Mouse (Mus musculus) hindbrain, embryonic 13.5 days (tissue): ENCODE data around the gene Olfr655. TPM values are rescaled to one million over a fixed set of nuclear protein-coding genes. Genes with fewer than 3 reads are reported as not detected.

ENCODE experiments used
- ATAC-seq: fragments of 200-750 bp; cut with Nextera tagmentation; 2 replicates; pipeline ENCODE4 v1.8.0; 2017; ENCODE audit warnings: moderate TSS enrichment; ENCODE audit not compliant: low FRiP score
- H3K27ac ChIP-seq: fragments of 300-500 bp; sonication (generic); 2 replicates; pipeline ENCODE4 v1.5.1; 2015; ENCODE audit warnings: inconsistent platforms, mild to moderate bottlenecking, moderate library complexity
- H3K27me3 ChIP-seq: fragments of 300-500 bp; sonication (generic); 2 replicates; pipeline ENCODE4 v1.6.1; 2015; ENCODE audit warnings: mild to moderate bottlenecking, inconsistent platforms
- H3K36me3 ChIP-seq: fragments of 300-500 bp; sonication (generic); 2 replicates; pipeline ENCODE4 v1.6.1; 2015; ENCODE audit warnings: mild to moderate bottlenecking, inconsistent platforms
- H3K4me1 ChIP-seq: fragments of 300-500 bp; sonication (generic); replicated peaks from 2 replicates; pipeline ENCODE4 v1.6.1; 2015; ENCODE audit warnings: inconsistent platforms
- H3K4me2 ChIP-seq: fragments of 300-500 bp; sonication (generic); 2 replicates; pipeline ENCODE4 v1.6.1; 2015; ENCODE audit warnings: inconsistent platforms, mild to moderate bottlenecking, moderate library complexity
- H3K4me3 ChIP-seq: fragments of 300-500 bp; sonication (generic); 2 replicates; pipeline ENCODE4 v1.5.1; 2015; ENCODE audit warnings: mild to moderate bottlenecking, inconsistent platforms
- H3K9ac ChIP-seq: fragments of 300-500 bp; sonication (generic); 2 replicates; pipeline ENCODE4 v1.6.1; 2015; ENCODE audit warnings: mild to moderate bottlenecking, inconsistent platforms
- H3K9me3 ChIP-seq: fragments of 300-500 bp; sonication (generic); 2 replicates; pipeline ENCODE4 v1.6.1; 2016; ENCODE audit warnings: inconsistent platforms
- WGBS: fragments of 180-500 bp; shearing (Covaris S2); methylation state at CpG from one replicate; pipeline ENCODE4 v1.1.7; 2015; 5-methylcytosine and 5-hydroxymethylcytosine counted together
- polyA plus RNA-seq: library from polyadenylated mRNA; unstranded; fragments of >200 nt; fragmentation: Nextera tagmentation; extraction: Ambion mirVana; gene quantifications from 2 replicates; pipeline ENCODE4 v1.2.1, GENCODE M21; 2015

Olfr655 gene
- not detected in 2 replicates for polyA plus RNA-seq

DNA sequence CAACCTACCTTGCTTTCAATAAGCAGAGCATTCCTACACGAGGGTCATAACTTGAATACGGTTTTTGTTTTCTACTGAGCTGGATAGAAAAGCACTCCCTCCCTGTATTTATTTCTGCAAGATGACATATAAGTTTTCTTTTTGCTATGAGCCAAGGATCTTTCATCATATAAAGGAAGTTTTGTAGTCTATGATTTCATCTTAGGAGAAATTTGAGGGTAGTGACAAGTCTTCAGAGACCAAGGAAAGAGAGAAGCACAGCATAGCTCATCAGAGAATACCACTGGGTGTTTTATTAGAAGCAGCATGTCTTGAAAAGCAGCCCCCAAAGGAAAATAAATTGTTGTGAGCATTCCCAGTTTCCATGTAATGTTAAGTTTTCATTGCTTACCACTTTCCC lies at the start of gene Olfr655:
Olfr655 (minus strand) TSS at position 101 of the 400 bp plus-strand sequence.
- H3K27ac ChIP-seq: no peak within 1 kb of the TSS
- no peaks in the 10 kb centered on the region for H3K27me3 ChIP-seq
- H3K4me1 ChIP-seq: no peaks in the 10 kb centered on the region
- no peak for ATAC-seq
- no peak within 1 kb of the TSS for H3K4me2 ChIP-seq
- no peak within 1 kb of the TSS for H3K4me3 ChIP-seq
- no peak within 1 kb of the TSS for H3K9ac ChIP-seq
- WGBS: 95% methylated on average over 2 of the region's 2 CpGs
- no peaks in the 10 kb centered on the region for H3K9me3 ChIP-seq
- H3K36me3 ChIP-seq: no peaks in the 10 kb centered on the region

DNA sequence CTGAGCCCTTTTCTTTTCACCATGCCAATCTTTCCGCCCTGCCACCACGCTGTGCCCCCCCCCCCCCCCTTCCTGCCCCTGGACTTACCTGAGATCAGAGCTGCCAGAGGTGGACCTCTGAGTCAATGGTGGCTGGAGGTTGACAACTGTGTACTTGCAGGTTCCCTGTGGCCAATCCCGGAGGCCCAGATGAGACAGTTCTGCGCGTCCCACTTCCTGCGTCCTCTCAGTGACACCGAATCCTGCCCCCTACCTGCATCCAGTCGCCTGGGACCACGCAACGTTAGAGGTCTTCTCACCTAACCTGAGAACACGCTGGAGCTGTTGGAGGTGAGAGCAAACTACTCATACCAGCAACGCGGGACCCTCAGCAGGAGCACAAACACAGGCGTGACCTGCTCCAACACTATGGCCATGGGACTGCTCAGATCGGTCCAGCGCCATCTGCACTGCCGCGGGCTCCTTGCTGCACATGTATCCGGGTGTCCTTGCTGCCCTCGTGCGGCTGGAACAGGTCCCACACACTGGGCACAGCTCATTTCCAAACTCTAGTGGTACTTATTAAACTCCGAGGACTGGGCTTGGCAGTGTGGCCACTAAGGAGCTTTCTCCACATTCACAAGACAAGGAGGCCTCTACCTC lies 45.4 kb upstream of the Olfr655 start, which contains the start of gene Olfr658:
Olfr658 (minus strand) TSS at position 465 of the 642 bp plus-strand sequence.
- no peaks in the 10 kb centered on the region; the same call in 1 of the 2 replicates for H3K4me1 ChIP-seq
- peak within 1 kb of the TSS; percentile 53 for H3K4me2 ChIP-seq
- no peak within 1 kb of the TSS for H3K9ac ChIP-seq
- H3K4me3 ChIP-seq: peak within 1 kb of the TSS; percentile 31
- peak; percentile 95 for ATAC-seq
- H3K9me3 ChIP-seq: no peaks in the 10 kb centered on the region
- H3K36me3 ChIP-seq: no peaks in the 10 kb centered on the region
- 23% methylated on average over 21 of the region's 22 CpGs for WGBS
- H3K27ac ChIP-seq: no peak within 1 kb of the TSS
- H3K27me3 ChIP-seq: no peaks in the 10 kb centered on the region

DNA sequence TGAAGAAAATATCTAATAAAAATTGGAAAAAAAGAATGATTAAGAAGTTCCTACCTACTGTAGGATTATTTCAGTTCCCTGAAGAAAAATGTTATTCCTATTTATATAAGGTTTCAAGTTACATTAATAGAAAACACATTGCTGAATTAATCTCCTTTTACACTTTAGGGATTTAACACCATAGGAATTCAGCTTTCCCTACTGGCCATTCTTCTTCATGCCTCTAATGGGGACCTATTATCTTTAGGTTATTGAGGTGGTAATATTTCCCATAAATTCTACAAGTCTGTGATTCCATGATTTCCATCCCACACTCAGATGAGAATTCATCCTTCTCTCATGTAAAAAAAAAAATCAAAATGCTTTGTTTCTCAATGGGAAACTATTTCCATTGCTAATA lies 22.9 kb upstream of the Olfr655 start, which contains the start of gene Olfr657:
Olfr657 (plus strand) TSS at position 301 of the 400 bp plus-strand sequence.
- H3K27ac ChIP-seq: no peak within 1 kb of the TSS
- no peak within 1 kb of the TSS for H3K9ac ChIP-seq
- H3K27me3 ChIP-seq: no peaks in the 10 kb centered on the region
- H3K36me3 ChIP-seq: no peaks in the 10 kb centered on the region
- H3K4me2 ChIP-seq: no peak within 1 kb of the TSS
- ATAC-seq: no peak
- no peaks in the 10 kb centered on the region for H3K9me3 ChIP-seq
- no peak within 1 kb of the TSS for H3K4me3 ChIP-seq
- no peaks in the 10 kb centered on the region for H3K4me1 ChIP-seq

- H3K27ac ChIP-seq: no peak within 1 kb of the TSS
- H3K4me3 ChIP-seq: no peak within 1 kb of the TSS
- no peaks in the 10 kb centered on the region for H3K4me1 ChIP-seq
- WGBS: 79% methylated on average over 4 of the region's 4 CpGs
- H3K4me2 ChIP-seq: no peak within 1 kb of the TSS
- ATAC-seq: no peak
- H3K36me3 ChIP-seq: no peaks in the 10 kb centered on the region
- H3K9ac ChIP-seq: no peak within 1 kb of the TSS
- H3K27me3 ChIP-seq: no peaks in the 10 kb centered on the region
- H3K9me3 ChIP-seq: no peaks in the 10 kb centered on the region
Measured at GRCm38 (mm10) chr7:104613655-104614054, 12.1 kb upstream of the Olfr655 start, which contains the start of gene Olfr656. TSS of gene Olfr656 (plus strand) at chr7:104613955.

- H3K4me2 ChIP-seq: no peak overlapping the region
- no peak overlapping the region for H3K9ac ChIP-seq
- no peak overlapping the region for H3K4me3 ChIP-seq
- no peak for ATAC-seq
- H3K36me3 ChIP-seq: no peaks in the 10 kb centered on the region
- no peaks in the 10 kb centered on the region for H3K27me3 ChIP-seq
- H3K27ac ChIP-seq: no peak overlapping the region
- H3K4me1 ChIP-seq: no peaks in the 10 kb centered on the region
- no peaks in the 10 kb centered on the region for H3K9me3 ChIP-seq
Measured at GRCm38 (mm10) chr7:104604727-104605126, 3.1 kb upstream of the Olfr655 start.

DNA sequence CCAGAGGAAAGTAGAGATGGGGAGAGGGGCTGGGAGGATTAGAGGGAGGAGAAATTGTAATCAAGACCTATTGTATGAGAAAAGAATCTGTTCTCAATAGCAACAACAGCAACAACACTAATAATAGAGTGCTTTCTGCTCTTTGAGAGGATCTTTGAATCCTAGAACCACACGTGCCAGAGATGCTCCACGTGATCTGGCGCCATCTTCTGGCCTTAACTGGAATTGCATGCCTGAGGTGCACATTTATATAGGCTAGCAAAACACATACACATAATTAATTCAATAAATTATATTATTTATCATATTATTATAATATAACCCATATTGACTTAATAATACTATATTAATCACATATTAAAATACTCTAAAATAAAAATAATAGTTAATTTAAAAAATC lies 1.6 kb upstream of the Olfr655 start:
- Histone ChIP-seq H3K27me3 (no peaks in the 10 kb centered on the region), H3K27ac (no peak overlapping the region), H3K9ac (no peak overlapping the region), H3K4me1 (no peaks in the 10 kb centered on the region), H3K36me3 (no peaks in the 10 kb centered on the region), H3K4me3 (no peak overlapping the region), H3K9me3 (no peaks in the 10 kb centered on the region), H3K4me2 (no peak overlapping the region)
- no peak for ATAC-seq
- 1% methylated on average over 3 of the region's 3 CpGs for WGBS

GRCm38 (mm10) chr7:104588274-104588673 lies 13.3 kb downstream of the Olfr655 start:
- H3K27ac ChIP-seq: no peak overlapping the region
- ATAC-seq: no peak
- no peaks in the 10 kb centered on the region for H3K4me1 ChIP-seq
- no peak overlapping the region for H3K4me3 ChIP-seq
- H3K27me3 ChIP-seq: no peaks in the 10 kb centered on the region
- WGBS: 90% methylated on average over 5 of the region's 5 CpGs
- no peaks in the 10 kb centered on the region for H3K9me3 ChIP-seq
- no peak overlapping the region for H3K9ac ChIP-seq
- H3K36me3 ChIP-seq: no peaks in the 10 kb centered on the region
- H3K4me2 ChIP-seq: no peak overlapping the region

DNA sequence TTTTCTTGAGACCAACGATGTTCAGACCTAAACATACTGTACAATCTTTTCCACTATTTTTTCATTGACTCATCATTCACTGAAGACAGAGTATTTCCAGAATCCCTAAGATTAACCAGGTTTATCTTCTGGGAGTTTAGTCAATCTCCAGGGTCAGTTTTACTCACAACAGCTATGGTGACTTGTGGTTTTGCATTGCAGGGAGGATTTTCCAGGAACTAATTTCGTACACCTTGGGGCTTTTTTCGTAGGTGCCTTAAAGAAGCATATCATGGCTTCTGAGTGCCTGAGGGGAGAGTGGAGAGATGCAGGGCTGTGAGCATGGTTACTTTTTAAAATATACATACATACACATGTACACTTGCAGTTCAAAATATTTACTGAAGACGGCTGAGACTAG lies 14.9 kb downstream of the Olfr655 start, which contains the start of gene Olfr654:
Olfr654 (plus strand) TSS at position 301 of the 400 bp plus-strand sequence.
- WGBS: 90% methylated on average over 4 of the region's 4 CpGs
- Histone ChIP-seq H3K9me3 (no peaks in the 10 kb centered on the region), H3K4me3 (no peak within 1 kb of the TSS), H3K4me2 (no peak within 1 kb of the TSS), H3K27me3 (no peaks in the 10 kb centered on the region), H3K9ac (no peak within 1 kb of the TSS), H3K4me1 (no peaks in the 10 kb centered on the region), H3K27ac (no peak within 1 kb of the TSS), H3K36me3 (no peaks in the 10 kb centered on the region)
- no peak for ATAC-seq

GRCm38 (mm10) chr7:104581429-104581828 lies 20.1 kb downstream of the Olfr655 start:
- H3K4me3 ChIP-seq: no peak overlapping the region
- no peak overlapping the region for H3K9ac ChIP-seq
- WGBS: 88% methylated on average over 4 of the region's 4 CpGs
- H3K9me3 ChIP-seq: no peaks in the 10 kb centered on the region
- H3K4me2 ChIP-seq: no peak overlapping the region
- no peaks in the 10 kb centered on the region for H3K36me3 ChIP-seq
- no peaks in the 10 kb centered on the region for H3K27me3 ChIP-seq
- ATAC-seq: no peak
- no peaks in the 10 kb centered on the region for H3K4me1 ChIP-seq
- no peak overlapping the region for H3K27ac ChIP-seq

- WGBS: 92% methylated on average over 4 of the region's 4 CpGs
- ATAC-seq: no peak
- no peaks in the 10 kb centered on the region for H3K36me3 ChIP-seq
Measured at GRCm38 (mm10) chr7:104580846-104581245, 20.7 kb downstream of the Olfr655 start.

DNA sequence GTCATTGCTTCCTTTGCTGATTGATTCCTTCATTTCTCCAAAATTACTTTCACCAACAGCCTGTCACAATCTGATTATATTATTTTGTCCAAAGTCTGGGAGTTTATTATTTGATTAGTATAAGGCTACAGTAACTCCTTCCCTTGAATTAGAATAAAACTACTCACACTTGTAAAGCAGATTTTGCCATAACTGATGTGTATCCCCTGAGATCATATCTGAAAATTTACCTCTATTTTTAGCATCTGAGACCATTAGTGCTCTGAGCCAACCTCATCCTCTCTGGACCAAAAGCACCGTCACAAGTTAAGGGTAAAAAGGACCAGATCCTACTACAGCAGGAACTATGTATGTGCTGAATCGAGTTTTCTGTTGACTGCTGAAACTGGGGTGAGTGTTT lies 24.6 kb downstream of the Olfr655 start, which contains the start of gene Olfr653:
Olfr653 (plus strand) TSS at position 301 of the 400 bp plus-strand sequence.
- Histone ChIP-seq H3K4me2 (no peak within 1 kb of the TSS), H3K9me3 (no peaks in the 10 kb centered on the region), H3K9ac (no peak within 1 kb of the TSS), H3K4me1 (no peaks in the 10 kb centered on the region), H3K4me3 (no peak within 1 kb of the TSS), H3K27ac (no peak within 1 kb of the TSS), H3K36me3 (no peaks in the 10 kb centered on the region), H3K27me3 (no peaks in the 10 kb centered on the region)
- no peak for ATAC-seq
- 79% methylated on average over 2 of the region's 2 CpGs for WGBS

More at GRCm38 (mm10) chr7:104580846-104581245, 20.7 kb downstream of the Olfr655 start:
- no peak overlapping the region for H3K9ac ChIP-seq
- H3K4me2 ChIP-seq: no peak overlapping the region
- no peaks in the 10 kb centered on the region for H3K27me3 ChIP-seq
- no peaks in the 10 kb centered on the region for H3K4me1 ChIP-seq
- H3K27ac ChIP-seq: no peak overlapping the region
- H3K4me3 ChIP-seq: no peak overlapping the region
- H3K9me3 ChIP-seq: no peaks in the 10 kb centered on the region

- no peak within 1 kb of the TSS for H3K4me2 ChIP-seq
- H3K27me3 ChIP-seq: no peaks in the 10 kb centered on the region
- H3K9ac ChIP-seq: no peak within 1 kb of the TSS
- no peak within 1 kb of the TSS for H3K4me3 ChIP-seq
- no peaks in the 10 kb centered on the region for H3K9me3 ChIP-seq
- ATAC-seq: no peak
- no peaks in the 10 kb centered on the region for H3K4me1 ChIP-seq
- no peak within 1 kb of the TSS for H3K27ac ChIP-seq
- no peaks in the 10 kb centered on the region for H3K36me3 ChIP-seq
Measured at GRCm38 (mm10) chr7:104560601-104561000, 41.0 kb downstream of the Olfr655 start, which contains the start of gene Olfr652. TSS of gene Olfr652 (plus strand) at chr7:104560901.

DNA sequence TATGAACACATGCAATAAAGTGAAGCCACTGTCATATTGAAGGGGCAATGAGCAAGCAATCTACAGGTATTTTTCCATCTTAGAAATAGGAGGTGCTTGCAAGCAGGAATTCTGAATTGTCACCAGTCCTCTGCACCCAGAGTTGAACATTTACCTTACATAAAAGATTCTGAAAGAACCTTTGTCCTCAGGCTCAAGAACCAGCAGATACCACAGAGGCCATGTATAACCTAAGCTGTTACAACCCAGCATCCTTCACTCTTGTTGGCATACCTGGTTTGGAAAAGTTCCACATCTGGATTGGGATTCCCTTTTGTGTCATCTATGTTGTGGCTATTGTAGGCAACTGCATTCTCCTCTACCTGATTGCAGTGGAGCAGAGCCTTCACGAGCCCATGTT lies 48.9 kb downstream of the Olfr655 start:
- Histone ChIP-seq H3K4me3 (no peak overlapping the region), H3K27ac (no peak overlapping the region), H3K9me3 (no peaks in the 10 kb centered on the region), H3K4me2 (no peak overlapping the region), H3K9ac (no peak overlapping the region), H3K27me3 (no peaks in the 10 kb centered on the region), H3K4me1 (no peaks in the 10 kb centered on the region), H3K36me3 (no peaks in the 10 kb centered on the region)
- 85% methylated on average over 1 of the region's 1 CpGs for WGBS
- no peak for ATAC-seq
